Mouse (Mus musculus): ENCODE data around the gene Cmtm5. TPM values are rescaled to one million over a fixed set of nuclear protein-coding genes. Genes with fewer than 3 reads are reported as not detected.
"Not testable (repeated sequence)": the region's sequence is repeated elsewhere in the genome, so short reads cannot be mapped to it uniquely, and the experiment has no call there.

Cmtm5 gene
- polyA plus RNA-seq, 1 experiment: not detected

GRCm38 (mm10) chr14:54974068-54974791 lies 38.2 kb downstream of the Cmtm5 start:
- no peaks in the 10 kb centered on the region for H3K36me3 ChIP-seq (ENCODE audit: control insufficient read depth, insufficient read depth)
- H3K79me3 ChIP-seq (ENCODE audit: low read depth): no peaks in the 10 kb centered on the region
- TF ChIP-seq FOSL1 (IDR thresholded peaks at IDR 0.05; ENCODE audit: insufficient read depth, low read length, poor library complexity, severe bottlenecking) (no peak), MAX (IDR thresholded peaks at IDR 0.05) (no peak), MYOD1 (IDR thresholded peaks at IDR 0.05; ENCODE audit: control insufficient read depth, insufficient read length, low read depth) (no peak), CEBPB (IDR thresholded peaks at IDR 0.05; ENCODE audit: low read depth) (no peak), MYOG (IDR thresholded peaks at IDR 0.05; ENCODE audit: control insufficient read depth, extremely low read depth, insufficient read length) (no peak), CTCF (IDR thresholded peaks at IDR 0.05; ENCODE audit: control insufficient read depth, insufficient read depth, insufficient read length) (no peak), USF1 (IDR thresholded peaks at IDR 0.05; ENCODE audit: low read depth) (no peak)
- H3ac ChIP-seq (ENCODE audit: control insufficient read depth, insufficient read length, low read depth): no peak overlapping the region
- H3K4me3 ChIP-seq (ENCODE audit: insufficient read depth, poor library complexity, severe bottlenecking): no peak overlapping the region
- H3K79me2 ChIP-seq (ENCODE audit: control insufficient read depth, insufficient read depth): no peaks in the 10 kb centered on the region
- H3K27me3 ChIP-seq (ENCODE audit: control insufficient read depth, insufficient read depth, insufficient read length): peaks cover 54% of the 10 kb centered on the region

- TF ChIP-seq FOSL1 (IDR thresholded peaks at IDR 0.05; ENCODE audit: insufficient read depth, low read length, poor library complexity, severe bottlenecking) (no peak), MAX (IDR thresholded peaks at IDR 0.05) (no peak), MYOG (IDR thresholded peaks at IDR 0.05; ENCODE audit: control insufficient read depth, extremely low read depth, insufficient read length) (no peak), USF1 (IDR thresholded peaks at IDR 0.05; ENCODE audit: low read depth) (no peak), CTCF (IDR thresholded peaks at IDR 0.05; ENCODE audit: control insufficient read depth, insufficient read depth, insufficient read length) (no peak), CEBPB (IDR thresholded peaks at IDR 0.05; ENCODE audit: low read depth) (no peak), MYOD1 (IDR thresholded peaks at IDR 0.05; ENCODE audit: control insufficient read depth, insufficient read length, low read depth) (no peak)
- peaks cover 41% of the 10 kb centered on the region for H3K27me3 ChIP-seq (ENCODE audit: control insufficient read depth, insufficient read depth, insufficient read length)
- H3ac ChIP-seq (ENCODE audit: control insufficient read depth, insufficient read length, low read depth): no peak within 1 kb of the TSS
- no peak within 1 kb of the TSS for H3K4me3 ChIP-seq (ENCODE audit: insufficient read depth, poor library complexity, severe bottlenecking)
- no peaks in the 10 kb centered on the region for H3K79me2 ChIP-seq (ENCODE audit: control insufficient read depth, insufficient read depth)
- H3K36me3 ChIP-seq (ENCODE audit: control insufficient read depth, insufficient read depth): no peaks in the 10 kb centered on the region
- no peaks in the 10 kb centered on the region for H3K79me3 ChIP-seq (ENCODE audit: low read depth)
These were observed 40.6 kb downstream of the Cmtm5 start, which contains the start of gene Gm17428 for GRCm38 (mm10) chr14:54976633-54977032. Gene Gm17428, plus strand, starts transcription at chr14:54976933.

GRCm38 (mm10) chr14:54978664-54979063 lies 42.6 kb downstream of the Cmtm5 start:
- H3K27me3 ChIP-seq (ENCODE audit: control insufficient read depth, insufficient read depth, insufficient read length): peaks cover 29% of the 10 kb centered on the region
- no peak overlapping the region for H3K4me3 ChIP-seq (ENCODE audit: insufficient read depth, poor library complexity, severe bottlenecking)
- no peak overlapping the region for H3ac ChIP-seq (ENCODE audit: control insufficient read depth, insufficient read length, low read depth)
- H3K79me2 ChIP-seq (ENCODE audit: control insufficient read depth, insufficient read depth): no peaks in the 10 kb centered on the region
- H3K36me3 ChIP-seq (ENCODE audit: control insufficient read depth, insufficient read depth): no peaks in the 10 kb centered on the region
- no peaks in the 10 kb centered on the region for H3K79me3 ChIP-seq (ENCODE audit: low read depth)
- TF ChIP-seq CEBPB (IDR thresholded peaks at IDR 0.05; ENCODE audit: low read depth) (no peak), USF1 (IDR thresholded peaks at IDR 0.05; ENCODE audit: low read depth) (no peak), FOSL1 (IDR thresholded peaks at IDR 0.05; ENCODE audit: insufficient read depth, low read length, poor library complexity, severe bottlenecking) (no peak), MAX (IDR thresholded peaks at IDR 0.05) (no peak)

GRCm38 (mm10) chr14:54981934-54982333 lies 45.9 kb downstream of the Cmtm5 start:
- Histone ChIP-seq H3ac (ENCODE audit: control insufficient read depth, insufficient read length, low read depth) (no peak overlapping the region), H3K79me2 (ENCODE audit: control insufficient read depth, insufficient read depth) (no peaks in the 10 kb centered on the region), H3K79me3 (ENCODE audit: low read depth) (no peaks in the 10 kb centered on the region), H3K27me3 (ENCODE audit: control insufficient read depth, insufficient read depth, insufficient read length) (peaks cover 18% of the 10 kb centered on the region), H3K36me3 (ENCODE audit: control insufficient read depth, insufficient read depth) (no peaks in the 10 kb centered on the region), H3K4me3 (ENCODE audit: insufficient read depth, poor library complexity, severe bottlenecking) (no peak overlapping the region)
- TF ChIP-seq FOSL1 (IDR thresholded peaks at IDR 0.05; ENCODE audit: insufficient read depth, low read length, poor library complexity, severe bottlenecking): no peak
- TF ChIP-seq MYOD1 (IDR thresholded peaks at IDR 0.05; ENCODE audit: control insufficient read depth, insufficient read length, low read depth): no peak
- TF ChIP-seq CEBPB (IDR thresholded peaks at IDR 0.05; ENCODE audit: low read depth): no peak
- no peak for TF ChIP-seq MAX (IDR thresholded peaks at IDR 0.05)
- TF ChIP-seq MYOG (IDR thresholded peaks at IDR 0.05; ENCODE audit: control insufficient read depth, extremely low read depth, insufficient read length): no peak
- TF ChIP-seq CTCF (IDR thresholded peaks at IDR 0.05; ENCODE audit: control insufficient read depth, insufficient read depth, insufficient read length): no peak
- TF ChIP-seq USF1 (IDR thresholded peaks at IDR 0.05; ENCODE audit: low read depth): no peak

- H3K36me3 ChIP-seq (ENCODE audit: control insufficient read depth, insufficient read depth); H3K4me3 ChIP-seq (ENCODE audit: insufficient read depth, poor library complexity, severe bottlenecking); H3ac ChIP-seq (ENCODE audit: control insufficient read depth, insufficient read length, low read depth); H3K79me3 ChIP-seq (ENCODE audit: low read depth); H3K79me2 ChIP-seq (ENCODE audit: control insufficient read depth, insufficient read depth): not testable (repeated sequence)
- H3K27me3 ChIP-seq (ENCODE audit: control insufficient read depth, insufficient read depth, insufficient read length): peaks cover 26% of the 10 kb centered on the region
These were observed 52.4 kb downstream of the Cmtm5 start for GRCm38 (mm10) chr14:54988350-54988874.

Small RNAs within 50 kb of the gene (microRNA-seq; reads per million reads assigned to microRNA genes)
- gene Mir208a (ENCODE audit: borderline microRNAs expressed) (not detected), gene Mir208b (ENCODE audit: borderline microRNAs expressed) (1.2 reads per million, percentile 26 among the genes with 10 or more reads in this experiment)

Other genes with a start within 250 kb of the Cmtm5 start
- 107 TPM for gene Acin1, start 249.3 kb upstream of the Cmtm5 start, polyA plus RNA-seq (2012; fragmentation: generic; extraction: Trizol)
- not detected for gene Gm29776, start 237.4 kb upstream of the Cmtm5 start, polyA plus RNA-seq (2012; fragmentation: generic; extraction: Trizol)
- gene Cebpe, start 224.1 kb upstream of the Cmtm5 start, polyA plus RNA-seq (2012; fragmentation: generic; extraction: Trizol): not detected
- not detected for gene Slc7a8, start 154.3 kb upstream of the Cmtm5 start, polyA plus RNA-seq (2012; fragmentation: generic; extraction: Trizol)
- gene Rnf212b, start 122.1 kb upstream of the Cmtm5 start, polyA plus RNA-seq (2012; fragmentation: generic; extraction: Trizol): not detected
- gene Homez, start 65.3 kb upstream of the Cmtm5 start, polyA plus RNA-seq (2012; fragmentation: generic; extraction: Trizol): 1.3 TPM
- gene Ppp1r3e, start 58.7 kb upstream of the Cmtm5 start, polyA plus RNA-seq (2012; fragmentation: generic; extraction: Trizol): 1.1 TPM
- 16.5 TPM for gene Bcl2l2, start 52.9 kb upstream of the Cmtm5 start, polyA plus RNA-seq (2012; fragmentation: generic; extraction: Trizol)
- 0.49 TPM for gene Gm20521, start 52.8 kb upstream of the Cmtm5 start, polyA plus RNA-seq (2012; fragmentation: generic; extraction: Trizol)
- 146 TPM for gene Pabpn1, start 43.8 kb upstream of the Cmtm5 start, polyA plus RNA-seq (2012; fragmentation: generic; extraction: Trizol)
- gene Slc22a17, start 23.1 kb upstream of the Cmtm5 start, polyA plus RNA-seq (2012; fragmentation: generic; extraction: Trizol): 0.27 TPM
- gene Efs, start 10.1 kb upstream of the Cmtm5 start, polyA plus RNA-seq (2012; fragmentation: generic; extraction: Trizol): 0.16 TPM
- gene Il25, start 3.6 kb upstream of the Cmtm5 start, polyA plus RNA-seq (2012; fragmentation: generic; extraction: Trizol): not detected
- 0.02 TPM for gene Myh6, start 30.7 kb downstream of the Cmtm5 start, polyA plus RNA-seq (2012; fragmentation: generic; extraction: Trizol)
- not detected for gene Gm17428, start 40.7 kb downstream of the Cmtm5 start, polyA plus RNA-seq (2012; fragmentation: generic; extraction: Trizol)
- gene Myh7, start 58.4 kb downstream of the Cmtm5 start, polyA plus RNA-seq (2012; fragmentation: generic; extraction: Trizol): 0.11 TPM
- 56.0 TPM for gene Ngdn, start 79.2 kb downstream of the Cmtm5 start, polyA plus RNA-seq (2012; fragmentation: generic; extraction: Trizol)
- 0.63 TPM for gene Zfhx2, start 156.1 kb downstream of the Cmtm5 start, polyA plus RNA-seq (2012; fragmentation: generic; extraction: Trizol)
- 11.5 TPM for gene Thtpa, start 158.5 kb downstream of the Cmtm5 start, polyA plus RNA-seq (2012; fragmentation: generic; extraction: Trizol)
- 3.9 TPM for gene Ap1g2, start 170.3 kb downstream of the Cmtm5 start, polyA plus RNA-seq (2012; fragmentation: generic; extraction: Trizol)
- gene Jph4, start 180.7 kb downstream of the Cmtm5 start, polyA plus RNA-seq (2012; fragmentation: generic; extraction: Trizol): not detected

Data from C2C12 (cell line).